Mouse (Mus musculus): Measurements from ENCODE around the gene Itgb6. TPM values are rescaled to one million over a fixed set of nuclear protein-coding genes. Genes with fewer than 3 reads are reported as not detected.
A peak's percentile ranks its signal among the peaks of the same experiment; 100 is the strongest.

Gene Itgb6
- polyA plus RNA-seq, 1 experiment from 2014 or later: 0.38 TPM

DNA sequence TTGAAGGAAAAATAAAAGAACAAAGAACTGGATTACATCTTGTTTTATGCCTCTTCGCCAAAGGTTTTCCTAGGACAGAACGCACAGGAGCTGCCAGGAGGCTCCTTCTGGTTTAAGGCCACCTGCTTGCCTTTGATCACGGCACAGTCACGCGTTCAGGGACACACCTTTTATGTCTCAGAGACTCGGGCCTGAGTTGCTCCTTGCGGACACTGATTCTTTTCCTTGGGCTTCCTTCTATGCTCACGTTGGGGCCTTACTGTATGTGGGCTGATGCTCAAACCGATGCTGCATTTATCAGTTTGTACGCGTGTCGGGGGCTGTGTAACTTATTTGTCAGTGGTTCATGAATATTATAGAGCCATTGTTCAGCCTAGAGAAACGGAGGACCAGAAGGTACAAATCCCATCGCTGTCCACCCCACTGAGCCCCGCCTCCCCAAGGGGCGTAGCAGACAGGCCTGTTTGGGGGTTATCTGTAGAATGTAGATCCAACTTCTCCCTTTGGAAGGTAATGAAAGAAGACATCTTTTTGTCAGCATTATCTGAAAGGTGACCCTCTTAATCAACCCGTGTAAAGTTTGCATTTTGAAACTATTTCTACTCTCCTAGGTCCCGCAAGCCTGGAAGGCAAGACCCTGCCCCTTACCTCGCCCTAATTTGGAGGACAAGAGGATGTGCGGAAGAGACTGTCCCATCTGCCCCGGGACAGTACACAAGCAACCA is 170.1 kb downstream of the Itgb6 start:
- Histone ChIP-seq H3K4me1 (replicated peaks) (peaks cover 14% of the 10 kb centered on the region), H3K4me2 (peak overlapping the region; percentile 96), H3K9me3 (replicated peaks) (no peaks in the 10 kb centered on the region), H3K9ac (peak overlapping the region; percentile 59), H3K36me3 (no peaks in the 10 kb centered on the region), H3K4me3 (peak overlapping the region; percentile 58), H3K27ac (no peak overlapping the region), H3K27me3 (no peaks in the 10 kb centered on the region)
- ATAC-seq (replicated peaks; ENCODE audit: insufficient number of reproducible peaks, insufficient read depth, low FRiP score, low read depth): no peak
- WGBS: 34% methylated on average over 21 of the region's 21 CpGs

DNA sequence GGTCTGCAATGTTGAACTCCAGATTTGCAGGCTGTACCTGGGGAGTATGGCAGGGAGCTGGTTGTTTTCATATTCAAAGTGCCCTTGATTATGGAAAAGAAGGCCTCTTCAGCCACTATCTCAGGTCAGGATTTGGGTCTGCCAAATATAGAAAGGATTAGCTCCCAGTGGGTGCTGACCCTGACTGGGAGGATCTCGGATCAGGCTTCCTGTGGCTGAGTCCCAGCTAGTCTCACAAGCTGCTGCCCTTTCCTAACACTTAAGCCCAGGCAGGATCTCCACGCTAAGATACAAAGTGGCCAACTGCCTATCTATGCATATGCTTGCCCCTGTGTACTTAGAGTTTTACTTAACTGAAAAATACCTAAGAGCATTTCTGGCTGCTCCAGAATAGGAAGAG is 170.8 kb downstream of the Itgb6 start:
- Histone ChIP-seq H3K27me3 (no peaks in the 10 kb centered on the region), H3K9me3 (replicated peaks) (no peaks in the 10 kb centered on the region), H3K9ac (no peak overlapping the region), H3K4me2 (no peak overlapping the region), H3K36me3 (no peaks in the 10 kb centered on the region), H3K27ac (no peak overlapping the region), H3K4me1 (replicated peaks) (peaks cover 14% of the 10 kb centered on the region), H3K4me3 (no peak overlapping the region)
- no peak for ATAC-seq (replicated peaks; ENCODE audit: insufficient number of reproducible peaks, insufficient read depth, low FRiP score, low read depth)
- WGBS: 23% methylated on average over 2 of the region's 2 CpGs

DNA sequence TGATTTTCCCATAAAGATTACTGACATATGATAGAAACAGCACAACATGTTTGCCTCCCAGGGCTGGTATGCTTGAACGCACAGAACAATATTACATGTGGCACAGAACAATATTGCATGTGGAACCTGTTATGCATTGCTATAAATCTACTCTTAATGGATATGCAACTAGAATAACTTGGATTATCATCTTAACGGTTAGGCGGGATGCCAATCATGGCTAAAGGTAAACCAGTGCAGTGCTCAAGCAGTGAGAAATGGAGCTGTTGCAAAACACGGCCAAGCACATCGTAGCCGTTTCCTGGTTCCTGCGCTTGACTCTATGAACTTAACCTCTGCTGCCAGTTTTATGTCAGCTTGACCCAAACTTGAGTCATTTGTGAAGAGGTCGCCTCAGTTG is 171.9 kb downstream of the Itgb6 start:
- H3K4me1 ChIP-seq (replicated peaks): peaks cover 14% of the 10 kb centered on the region
- no peaks in the 10 kb centered on the region for H3K27me3 ChIP-seq
- no peak overlapping the region for H3K4me2 ChIP-seq
- no peak overlapping the region for H3K9ac ChIP-seq
- H3K9me3 ChIP-seq (replicated peaks): no peaks in the 10 kb centered on the region
- H3K27ac ChIP-seq: no peak overlapping the region
- H3K4me3 ChIP-seq: no peak overlapping the region
- 92% methylated on average over 8 of the region's 8 CpGs for WGBS
- ATAC-seq (replicated peaks; ENCODE audit: insufficient number of reproducible peaks, insufficient read depth, low FRiP score, low read depth): no peak
- H3K36me3 ChIP-seq: no peaks in the 10 kb centered on the region

DNA sequence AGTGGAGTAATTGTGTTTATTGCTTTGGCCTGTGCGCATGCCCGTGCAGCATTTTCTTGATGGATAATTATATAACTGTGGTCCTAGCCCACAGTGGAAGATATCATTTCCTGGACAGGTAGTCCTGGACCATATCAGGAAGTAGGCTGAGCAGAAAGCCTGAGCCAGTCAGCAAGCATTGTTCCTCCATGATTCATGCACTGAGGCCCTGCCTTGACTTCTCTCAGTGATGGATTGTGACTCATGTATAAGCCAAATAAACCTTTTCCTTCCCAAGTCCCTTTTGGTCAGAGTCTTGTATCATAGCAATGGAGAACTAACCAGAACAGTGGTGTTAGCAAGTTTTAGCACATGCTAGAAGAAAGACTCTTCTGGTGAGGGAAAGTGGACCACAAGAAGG is 172.6 kb downstream of the Itgb6 start:
- 86% methylated on average over 2 of the region's 2 CpGs for WGBS
- no peak overlapping the region for H3K4me3 ChIP-seq
- no peak overlapping the region for H3K4me2 ChIP-seq
- no peak overlapping the region for H3K9ac ChIP-seq
- no peaks in the 10 kb centered on the region for H3K36me3 ChIP-seq
- H3K9me3 ChIP-seq (replicated peaks): no peaks in the 10 kb centered on the region
- no peak for ATAC-seq (replicated peaks; ENCODE audit: insufficient number of reproducible peaks, insufficient read depth, low FRiP score, low read depth)
- H3K27ac ChIP-seq: no peak overlapping the region
- H3K4me1 ChIP-seq (replicated peaks): peaks cover 14% of the 10 kb centered on the region
- no peaks in the 10 kb centered on the region for H3K27me3 ChIP-seq

Other genes starting within 250 kb of the Itgb6 start
- 1.3 TPM in 2 replicates for gene Pla2r1, start 169.3 kb downstream of the Itgb6 start, polyA plus RNA-seq (2015; fragmentation: Nextera tagmentation; extraction: Ambion mirVana)
- gene Rbms1, start 240.5 kb upstream of the Itgb6 start, polyA plus RNA-seq (2015; fragmentation: Nextera tagmentation; extraction: Ambion mirVana): 72.6 and 106 TPM in 2 replicates